Mouse (Mus musculus) forebrain, embryonic 10.5 days (tissue): ENCODE measurements around the gene Pnma5. TPM values are rescaled to one million over a fixed set of nuclear protein-coding genes. Genes with fewer than 3 reads are reported as not detected.

Source experiments
- DNase-seq: peaks from one replicate; pipeline ENCODE4 v3.0.0-alpha.2; 2017; ENCODE audit warnings: low spot score; ENCODE audit errors: extremely low spot score
- H3K27ac ChIP-seq: fragments of 300-500 bp; sonication (generic); 2 replicates; pipeline ENCODE4 v1.5.1; 2016; ENCODE audit warnings: mild to moderate bottlenecking
- H3K27me3 ChIP-seq: fragments of 300-500 bp; sonication (generic); 2 replicates; pipeline ENCODE4 v1.6.1; 2016; ENCODE audit warnings: mild to moderate bottlenecking; ENCODE audit not compliant: poor library complexity, severe bottlenecking
- H3K36me3 ChIP-seq: fragments of 300-500 bp; sonication (generic); replicated peaks from 2 replicates; pipeline ENCODE4 v1.6.1; 2016; ENCODE audit warnings: mild to moderate bottlenecking, moderate library complexity
- H3K4me1 ChIP-seq: fragments of 300-500 bp; sonication (generic); 2 replicates; pipeline ENCODE4 v1.6.1; 2016
- H3K4me3 ChIP-seq: fragments of 300-500 bp; sonication (generic); 2 replicates; pipeline ENCODE4 v1.5.1; 2016; ENCODE audit warnings: mild to moderate bottlenecking, moderate library complexity
- H3K9me3 ChIP-seq: fragments of 300-500 bp; sonication (generic); 2 replicates; pipeline ENCODE4 v1.6.1; 2016; ENCODE audit warnings: mild to moderate bottlenecking, moderate library complexity
- WGBS: fragments of 180-500 bp; shearing (Covaris S2); methylation state at CpG from one replicate; pipeline ENCODE4 v1.1.7; 2016; 5-methylcytosine and 5-hydroxymethylcytosine counted together
- polyA plus RNA-seq: library from polyadenylated mRNA; unstranded; fragments of >200 nt; fragmentation: Nextera tagmentation; extraction: Ambion mirVana; gene quantifications from 2 replicates; pipeline ENCODE4 v1.2.1, GENCODE M21; 2016

Pnma5 gene
- polyA plus RNA-seq, 1 experiment from 2014 or later, result 0.16 TPM

- no peaks in the 10 kb centered on the region for H3K4me1 ChIP-seq
- peak; percentile 87 for DNase-seq
- peak overlapping the region; percentile 46 for H3K4me3 ChIP-seq
- WGBS, result 17% methylated on average over 25 of the region's 27 CpGs
- H3K27ac ChIP-seq, result peak overlapping the region; percentile 77
- no peaks in the 10 kb centered on the region for H3K9me3 ChIP-seq
- H3K27me3 ChIP-seq, result no peaks in the 10 kb centered on the region
- no peaks in the 10 kb centered on the region for H3K36me3 ChIP-seq
Observed at GRCm38 (mm10) chrX:73007597-73008479, 29.1 kb downstream of the Pnma5 start.

- no peaks in the 10 kb centered on the region for H3K36me3 ChIP-seq
- no peak overlapping the region for H3K27ac ChIP-seq
- H3K4me3 ChIP-seq, result no peak overlapping the region
- H3K4me1 ChIP-seq, result no peaks in the 10 kb centered on the region
- no peaks in the 10 kb centered on the region for H3K27me3 ChIP-seq
- no peak for DNase-seq
- WGBS, result 68% methylated on average over 4 of the region's 4 CpGs
- H3K9me3 ChIP-seq, result no peaks in the 10 kb centered on the region
Observed at GRCm38 (mm10) chrX:73005678-73006077, 31.2 kb downstream of the Pnma5 start.

DNA sequence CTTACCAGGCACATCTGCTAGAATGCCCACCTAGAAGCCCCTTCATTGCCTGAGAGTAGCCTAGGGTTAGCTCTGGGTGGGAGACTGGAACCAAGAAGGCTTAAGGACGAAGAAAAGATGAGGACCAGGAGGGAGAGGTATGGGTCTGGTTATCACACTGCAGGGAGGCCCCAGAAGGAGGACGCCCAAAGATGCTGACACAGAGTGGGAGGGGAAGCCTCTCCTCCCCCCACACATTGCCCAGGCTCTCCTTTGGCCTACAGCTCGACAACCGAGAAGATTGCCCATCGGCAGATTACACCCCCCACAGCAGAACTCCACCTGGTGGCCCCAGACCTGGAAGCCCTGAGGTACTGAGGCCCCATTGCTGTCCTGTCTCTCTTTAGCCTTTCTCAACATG, 33.8 kb downstream of the Pnma5 start:
- no peak for DNase-seq
- WGBS, result 91% methylated on average over 5 of the region's 5 CpGs
- H3K4me1 ChIP-seq, result no peaks in the 10 kb centered on the region
- H3K9me3 ChIP-seq, result no peaks in the 10 kb centered on the region
- no peak overlapping the region for H3K27ac ChIP-seq
- no peak overlapping the region for H3K4me3 ChIP-seq
- H3K36me3 ChIP-seq, result no peaks in the 10 kb centered on the region
- H3K27me3 ChIP-seq, result peaks cover 8% of the 10 kb centered on the region; the same call in 1 of the 2 replicates

GRCm38 (mm10) chrX:72995542-72995941, 41.4 kb downstream of the Pnma5 start:
- peaks cover 12% of the 10 kb centered on the region; the same call in 1 of the 2 replicates for H3K27me3 ChIP-seq
- no peaks in the 10 kb centered on the region for H3K9me3 ChIP-seq
- WGBS, result 93% methylated on average over 3 of the region's 3 CpGs
- no peaks in the 10 kb centered on the region for H3K36me3 ChIP-seq
- no peak overlapping the region for H3K4me3 ChIP-seq
- DNase-seq, result no peak
- H3K4me1 ChIP-seq, result no peaks in the 10 kb centered on the region
- H3K27ac ChIP-seq, result no peak overlapping the region

- 65% methylated on average over 5 of the region's 5 CpGs for WGBS
- Histone ChIP-seq H3K27me3 (peaks cover 30% of the 10 kb centered on the region), H3K4me1 (no peaks in the 10 kb centered on the region), H3K36me3 (no peaks in the 10 kb centered on the region), H3K27ac (no peak overlapping the region), H3K4me3 (no peak overlapping the region), H3K9me3 (no peaks in the 10 kb centered on the region)
- peak; percentile 14 for DNase-seq
Observed at GRCm38 (mm10) chrX:72992291-72992919, 44.5 kb downstream of the Pnma5 start.

- Histone ChIP-seq H3K4me3 (no peak overlapping the region), H3K9me3 (no peaks in the 10 kb centered on the region), H3K36me3 (no peaks in the 10 kb centered on the region), H3K4me1 (peaks cover 5% of the 10 kb centered on the region; the same call in 1 of the 2 replicates), H3K27me3 (peaks cover 44% of the 10 kb centered on the region), H3K27ac (no peak overlapping the region)
- no peak for DNase-seq
- 78% methylated on average over 3 of the region's 3 CpGs for WGBS
Observed at GRCm38 (mm10) chrX:72990581-72990980, 46.3 kb downstream of the Pnma5 start.

DNA sequence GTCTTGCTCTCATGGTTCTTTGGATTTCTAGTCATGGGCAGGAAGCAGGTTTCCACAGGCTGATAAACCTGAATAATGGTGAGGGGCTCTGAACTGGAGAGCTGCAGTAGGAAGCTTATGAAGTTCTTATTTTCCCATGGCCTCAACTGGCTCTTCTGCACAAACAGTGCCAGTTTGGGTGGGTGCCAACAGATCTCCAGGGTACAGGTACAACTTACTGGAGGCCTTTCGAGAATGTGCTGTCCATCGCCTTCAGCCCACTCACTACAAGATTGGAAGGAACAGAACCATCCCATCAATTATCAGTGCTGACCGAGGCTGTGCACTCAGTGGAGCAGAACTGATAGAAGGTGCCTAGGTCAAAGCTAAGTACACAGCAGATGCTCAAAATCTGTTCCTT, 48.5 kb downstream of the Pnma5 start:
- H3K9me3 ChIP-seq, result no peaks in the 10 kb centered on the region
- H3K27me3 ChIP-seq, result peaks cover 58% of the 10 kb centered on the region
- no peak overlapping the region for H3K4me3 ChIP-seq
- H3K4me1 ChIP-seq, result peaks cover 5% of the 10 kb centered on the region; the same call in 1 of the 2 replicates
- 89% methylated on average over 3 of the region's 3 CpGs for WGBS
- no peak for DNase-seq
- no peaks in the 10 kb centered on the region for H3K36me3 ChIP-seq
- H3K27ac ChIP-seq, result no peak overlapping the region

- Histone ChIP-seq H3K9me3 (no peaks in the 10 kb centered on the region), H3K36me3 (no peaks in the 10 kb centered on the region), H3K27me3 (peaks cover 65% of the 10 kb centered on the region), H3K4me1 (peaks cover 5% of the 10 kb centered on the region; the same call in 1 of the 2 replicates), H3K27ac (peak overlapping the region; percentile 76), H3K4me3 (peak overlapping the region; percentile 54)
- DNase-seq, result no peak
- 28% methylated on average over 14 of the region's 14 CpGs for WGBS
Observed at GRCm38 (mm10) chrX:72987520-72987905, 49.4 kb downstream of the Pnma5 start.

DNA sequence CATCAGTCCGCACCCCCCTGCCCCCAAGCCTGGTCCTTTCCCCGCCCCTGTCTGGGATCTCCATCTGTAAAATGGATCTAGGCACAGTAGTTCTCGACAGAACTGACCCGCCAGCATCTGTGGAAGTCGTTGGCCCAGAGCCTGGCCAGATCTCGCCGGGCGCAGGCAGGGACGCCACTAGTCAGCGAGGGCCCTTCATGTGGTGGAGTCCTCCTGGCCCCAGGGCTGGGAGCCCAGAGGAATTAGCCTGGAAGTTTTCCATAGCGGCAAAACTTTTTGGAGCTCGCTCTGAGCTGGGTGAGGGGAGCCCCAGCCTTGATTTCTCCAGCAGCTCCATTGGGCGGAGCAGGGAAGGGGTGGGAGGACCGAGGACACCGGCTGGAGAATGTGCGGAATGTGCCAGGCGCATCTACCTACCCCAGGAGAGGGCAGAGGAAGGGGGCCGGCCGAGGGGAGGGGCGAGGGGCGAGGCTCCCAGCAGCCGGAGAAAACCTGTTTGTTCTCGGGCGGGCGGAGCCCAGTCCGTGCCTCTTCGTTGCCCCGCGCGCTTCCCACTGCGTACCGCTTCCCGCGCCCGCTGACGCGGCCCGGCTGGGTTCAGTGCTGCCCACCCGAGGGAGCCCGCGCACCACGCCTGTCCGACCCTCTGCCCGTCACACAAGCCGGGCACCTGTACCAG, 49.9 kb downstream of the Pnma5 start, which contains the start of gene Zfp185:
TSS of gene Zfp185 (plus strand) at position 499 of the 679 bp plus-strand sequence.
- Histone ChIP-seq H3K27ac (peak within 1 kb of the TSS; percentile 76), H3K4me3 (peak within 1 kb of the TSS; percentile 54), H3K9me3 (no peaks in the 10 kb centered on the region), H3K36me3 (no peaks in the 10 kb centered on the region), H3K4me1 (peaks cover 5% of the 10 kb centered on the region; the same call in 1 of the 2 replicates), H3K27me3 (peaks cover 70% of the 10 kb centered on the region)
- 27% methylated on average over 41 of the region's 45 CpGs for WGBS
- DNase-seq, result peak; percentile 61

DNA sequence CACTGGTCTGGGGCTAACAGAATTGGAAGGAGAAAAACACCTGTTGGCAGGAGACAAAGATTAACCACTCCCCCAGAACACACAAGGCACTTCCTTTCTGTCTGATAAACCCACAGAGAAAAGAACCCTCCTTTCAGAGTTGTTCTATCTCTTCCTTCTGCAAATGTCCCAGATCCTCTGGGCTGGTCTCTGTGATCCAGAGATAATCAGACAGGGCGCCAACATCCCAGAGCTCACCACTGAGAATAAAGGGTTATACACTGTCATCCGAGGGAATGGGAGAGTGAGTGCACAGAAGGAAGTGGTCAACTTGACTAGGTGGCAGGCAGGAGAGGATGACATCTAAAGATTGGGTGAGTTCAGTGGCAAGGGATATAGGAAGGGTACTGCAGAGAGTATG, 51.3 kb downstream of the Pnma5 start:
- H3K4me3 ChIP-seq, result no peak overlapping the region
- no peak for DNase-seq
- peaks cover 5% of the 10 kb centered on the region; the same call in 1 of the 2 replicates for H3K4me1 ChIP-seq
- 83% methylated on average over 2 of the region's 2 CpGs for WGBS
- H3K9me3 ChIP-seq, result no peaks in the 10 kb centered on the region
- peaks cover 70% of the 10 kb centered on the region for H3K27me3 ChIP-seq
- no peaks in the 10 kb centered on the region for H3K36me3 ChIP-seq
- H3K27ac ChIP-seq, result no peak overlapping the region
